Mouse (Mus musculus): ENCODE results near the gene Gpr62. TPM values are rescaled to one million over a fixed set of nuclear protein-coding genes. Genes with fewer than 3 reads are reported as not detected.

Gpr62 gene
- polyA plus RNA-seq, 1 experiment from 2014 or later: 0.15 TPM

- Histone ChIP-seq H3K36me3 (ENCODE audit: control insufficient read depth, insufficient read depth, low read length) (no peaks in the 10 kb centered on the region), H3K9ac (ENCODE audit: low read length) (peak overlapping the region; percentile 63), H3K9me3 (ENCODE audit: control insufficient read depth, low read length) (no peaks in the 10 kb centered on the region), H3K27me3 (ENCODE audit: control insufficient read depth, insufficient read depth, low read length) (no peaks in the 10 kb centered on the region), H3K4me3 (ENCODE audit: low read depth, low read length) (peak overlapping the region; percentile 55), H3K4me1 (replicated peaks; ENCODE audit: control insufficient read depth, insufficient read depth) (peaks cover 21% of the 10 kb centered on the region), H3K27ac (replicated peaks) (peak overlapping the region; percentile 78), H3K4me2 (replicated peaks; ENCODE audit: low read depth) (peak overlapping the region; percentile 81)
- peak; percentile 80 for DNase-seq (ENCODE audit: low spot score)
- no peak for TF ChIP-seq EP300 (optimal IDR thresholded peaks at IDR 0.05)
- peak; percentile 81 for TF ChIP-seq CTCF (IDR thresholded peaks at IDR 0.05; ENCODE audit: low read depth)
- WGBS: 1% methylated on average over 23 of the region's 23 CpGs
- ATAC-seq (ENCODE audit: low FRiP score, low TSS enrichment): peak; percentile 49; the same call in 1 of the 2 replicates
Measured at GRCm38 (mm10) chr9:106448498-106449031, 17.2 kb downstream of the Gpr62 start.

GRCm38 (mm10) chr9:106447951-106448350 lies 17.8 kb downstream of the Gpr62 start:
- TF ChIP-seq CTCF (IDR thresholded peaks at IDR 0.05; ENCODE audit: low read depth): no peak
- no peak for TF ChIP-seq EP300 (optimal IDR thresholded peaks at IDR 0.05)
- H3K4me1 ChIP-seq (replicated peaks; ENCODE audit: control insufficient read depth, insufficient read depth): peaks cover 20% of the 10 kb centered on the region
- H3K36me3 ChIP-seq (ENCODE audit: control insufficient read depth, insufficient read depth, low read length): no peaks in the 10 kb centered on the region
- peak overlapping the region; percentile 81 for H3K4me2 ChIP-seq (replicated peaks; ENCODE audit: low read depth)
- 0 out of 2 replicates have a peak overlapping the region, but pooled peaks have one; percentile 32 for H3K9ac ChIP-seq (ENCODE audit: low read length)
- ATAC-seq (ENCODE audit: low FRiP score, low TSS enrichment): peak; percentile 3; the same call in 1 of the 2 replicates
- DNase-seq (ENCODE audit: low spot score): no peak
- H3K4me3 ChIP-seq (ENCODE audit: low read depth, low read length): peak overlapping the region; percentile 55
- peak overlapping the region; percentile 78 for H3K27ac ChIP-seq (replicated peaks)
- no peaks in the 10 kb centered on the region for H3K9me3 ChIP-seq (ENCODE audit: control insufficient read depth, low read length)
- no peaks in the 10 kb centered on the region for H3K27me3 ChIP-seq (ENCODE audit: control insufficient read depth, insufficient read depth, low read length)
- WGBS: 22% methylated on average over 9 of the region's 9 CpGs

GRCm38 (mm10) chr9:106447348-106447747 lies 18.4 kb downstream of the Gpr62 start, which contains the start of the genes Abhd14b and Abhd14a:
TSS of gene Abhd14b (plus strand) at chr9:106447459.
TSS of gene Abhd14a (minus strand) at chr9:106447678.
- peaks cover 17% of the 10 kb centered on the region for H3K4me1 ChIP-seq (replicated peaks; ENCODE audit: control insufficient read depth, insufficient read depth)
- peak within 1 kb of the TSS; percentile 78 for H3K27ac ChIP-seq (replicated peaks)
- ATAC-seq (ENCODE audit: low FRiP score, low TSS enrichment) (peak; percentile 98), DNase-seq (ENCODE audit: low spot score) (peak; percentile 98)
- peak; percentile 76 for TF ChIP-seq CTCF (IDR thresholded peaks at IDR 0.05; ENCODE audit: low read depth)
- no peak for TF ChIP-seq EP300 (optimal IDR thresholded peaks at IDR 0.05)
- no peaks in the 10 kb centered on the region for H3K9me3 ChIP-seq (ENCODE audit: control insufficient read depth, low read length)
- peak within 1 kb of the TSS; percentile 81 for H3K4me2 ChIP-seq (replicated peaks; ENCODE audit: low read depth)
- peak within 1 kb of the TSS; percentile 69 for H3K9ac ChIP-seq (ENCODE audit: low read length)
- WGBS: 0% methylated on average over 24 of the region's 24 CpGs
- H3K4me3 ChIP-seq (ENCODE audit: low read depth, low read length): peak within 1 kb of the TSS; percentile 55
- no peaks in the 10 kb centered on the region for H3K36me3 ChIP-seq (ENCODE audit: control insufficient read depth, insufficient read depth, low read length)
- H3K27me3 ChIP-seq (ENCODE audit: control insufficient read depth, insufficient read depth, low read length): no peaks in the 10 kb centered on the region

- H3K4me3 ChIP-seq (ENCODE audit: low read depth, low read length): no peak overlapping the region
- WGBS: 67% methylated on average over 4 of the region's 4 CpGs
- no peak overlapping the region for H3K27ac ChIP-seq (replicated peaks)
- no peaks in the 10 kb centered on the region for H3K27me3 ChIP-seq (ENCODE audit: control insufficient read depth, insufficient read depth, low read length)
- ATAC-seq (ENCODE audit: low FRiP score, low TSS enrichment) (no peak), DNase-seq (ENCODE audit: low spot score) (no peak)
- peaks cover 7% of the 10 kb centered on the region for H3K4me1 ChIP-seq (replicated peaks; ENCODE audit: control insufficient read depth, insufficient read depth)
- TF ChIP-seq EP300 (optimal IDR thresholded peaks at IDR 0.05): no peak
- TF ChIP-seq CTCF (IDR thresholded peaks at IDR 0.05; ENCODE audit: low read depth): no peak
- H3K36me3 ChIP-seq (ENCODE audit: control insufficient read depth, insufficient read depth, low read length): no peaks in the 10 kb centered on the region
- H3K9ac ChIP-seq (ENCODE audit: low read length): no peak overlapping the region
- no peak overlapping the region for H3K4me2 ChIP-seq (replicated peaks; ENCODE audit: low read depth)
- no peaks in the 10 kb centered on the region for H3K9me3 ChIP-seq (ENCODE audit: control insufficient read depth, low read length)
Measured at GRCm38 (mm10) chr9:106444836-106445235, 20.9 kb downstream of the Gpr62 start.

GRCm38 (mm10) chr9:106442680-106443079 lies 23.1 kb downstream of the Gpr62 start:
- no peak overlapping the region for H3K27ac ChIP-seq (replicated peaks)
- DNase-seq (ENCODE audit: low spot score) (no peak), ATAC-seq (ENCODE audit: low FRiP score, low TSS enrichment) (no peak)
- TF ChIP-seq CTCF (IDR thresholded peaks at IDR 0.05; ENCODE audit: low read depth) (peak; percentile 57), EP300 (optimal IDR thresholded peaks at IDR 0.05) (no peak)
- H3K36me3 ChIP-seq (ENCODE audit: control insufficient read depth, insufficient read depth, low read length): no peaks in the 10 kb centered on the region
- H3K9ac ChIP-seq (ENCODE audit: low read length): no peak overlapping the region
- no peaks in the 10 kb centered on the region for H3K9me3 ChIP-seq (ENCODE audit: control insufficient read depth, low read length)
- no peaks in the 10 kb centered on the region for H3K27me3 ChIP-seq (ENCODE audit: control insufficient read depth, insufficient read depth, low read length)
- 78% methylated on average over 5 of the region's 5 CpGs for WGBS
- no peak overlapping the region for H3K4me3 ChIP-seq (ENCODE audit: low read depth, low read length)
- peaks cover 3% of the 10 kb centered on the region for H3K4me1 ChIP-seq (replicated peaks; ENCODE audit: control insufficient read depth, insufficient read depth)
- no peak overlapping the region for H3K4me2 ChIP-seq (replicated peaks; ENCODE audit: low read depth)

- ATAC-seq (ENCODE audit: low FRiP score, low TSS enrichment) (no peak), DNase-seq (ENCODE audit: low spot score) (no peak)
- Histone ChIP-seq H3K9me3 (ENCODE audit: control insufficient read depth, low read length) (no peaks in the 10 kb centered on the region), H3K36me3 (ENCODE audit: control insufficient read depth, insufficient read depth, low read length) (peaks cover 8% of the 10 kb centered on the region), H3K9ac (ENCODE audit: low read length) (no peak overlapping the region), H3K4me2 (replicated peaks; ENCODE audit: low read depth) (no peak overlapping the region), H3K4me3 (ENCODE audit: low read depth, low read length) (no peak overlapping the region), H3K4me1 (replicated peaks; ENCODE audit: control insufficient read depth, insufficient read depth) (peaks cover 3% of the 10 kb centered on the region), H3K27me3 (ENCODE audit: control insufficient read depth, insufficient read depth, low read length) (no peaks in the 10 kb centered on the region), H3K27ac (replicated peaks) (no peak overlapping the region)
- 72% methylated on average over 9 of the region's 9 CpGs for WGBS
- no peak for TF ChIP-seq EP300 (optimal IDR thresholded peaks at IDR 0.05)
- TF ChIP-seq CTCF (IDR thresholded peaks at IDR 0.05; ENCODE audit: low read depth): no peak
Measured at GRCm38 (mm10) chr9:106436566-106436965, 29.2 kb downstream of the Gpr62 start.

Data from stomach, postnatal 0 days (tissue).